Mouse (Mus musculus): Measurements from ENCODE around the gene Rnf6.

The Rnf6 gene

DNA sequence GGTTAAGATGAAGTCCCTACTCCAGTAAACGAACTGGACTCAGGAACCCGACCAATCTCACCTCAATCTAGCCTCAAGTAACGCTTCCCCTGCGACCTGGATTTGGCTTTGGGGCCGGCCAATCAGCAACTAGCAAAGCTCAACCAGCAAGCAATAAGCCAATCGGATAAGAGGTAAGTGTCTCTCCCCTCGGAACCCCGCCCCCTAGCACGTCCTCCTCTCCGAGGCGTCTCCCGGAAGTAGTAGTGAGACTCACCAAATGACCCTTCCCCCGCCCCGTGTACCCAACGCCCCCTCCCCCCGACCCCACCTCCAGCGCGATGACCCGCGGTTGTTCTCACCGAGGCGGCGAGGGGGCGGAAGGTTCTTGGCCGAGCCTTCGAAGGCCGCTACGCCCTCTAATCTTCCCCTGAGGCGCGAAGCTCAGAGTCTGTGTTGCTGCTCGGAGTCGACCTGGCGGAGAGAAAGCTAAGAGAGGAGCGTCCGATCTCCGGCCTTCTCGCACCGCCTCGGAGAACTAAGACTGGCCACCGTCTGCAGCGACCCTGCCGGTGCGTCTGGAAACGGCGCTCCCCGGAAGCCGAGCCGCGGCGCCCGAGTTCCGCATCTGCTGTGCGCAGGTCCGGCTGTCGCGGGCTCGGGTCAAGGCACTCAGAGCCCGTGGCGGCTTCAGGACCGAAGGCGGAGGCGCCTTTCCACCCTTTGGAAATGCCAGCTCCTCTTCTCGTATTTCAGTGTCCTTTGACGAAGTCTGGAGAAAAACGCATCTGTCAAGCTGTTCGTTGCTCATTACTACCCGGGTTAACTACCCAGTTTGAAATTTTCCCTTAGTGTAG, at the start of gene Rnf6:
Gene Rnf6 (minus strand): TSS at position 677 of the 836 bp plus-strand sequence.
- DNase-seq, result peak; percentile 97

DNA sequence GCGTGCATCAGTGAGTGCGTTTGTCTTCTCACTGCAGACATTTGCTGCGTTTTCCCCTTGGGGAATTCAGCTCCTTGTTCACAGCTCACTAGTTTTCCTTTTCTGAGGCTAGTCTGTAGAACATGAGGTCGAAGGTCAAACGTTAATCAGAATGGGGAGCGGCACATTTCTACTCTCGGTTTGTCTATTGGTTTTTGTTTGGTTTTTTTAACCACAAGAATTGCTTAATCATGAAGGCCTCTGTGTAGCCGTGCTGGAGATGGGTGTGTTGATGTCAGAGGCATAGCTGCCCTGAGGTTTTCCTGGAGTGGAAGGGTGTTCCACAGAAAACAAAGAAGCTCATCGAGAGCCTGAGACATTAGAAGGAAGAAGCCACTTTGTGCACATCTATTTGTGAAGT, 49.2 kb upstream of the Rnf6 start:
- peak; percentile 24 for DNase-seq

DNA sequence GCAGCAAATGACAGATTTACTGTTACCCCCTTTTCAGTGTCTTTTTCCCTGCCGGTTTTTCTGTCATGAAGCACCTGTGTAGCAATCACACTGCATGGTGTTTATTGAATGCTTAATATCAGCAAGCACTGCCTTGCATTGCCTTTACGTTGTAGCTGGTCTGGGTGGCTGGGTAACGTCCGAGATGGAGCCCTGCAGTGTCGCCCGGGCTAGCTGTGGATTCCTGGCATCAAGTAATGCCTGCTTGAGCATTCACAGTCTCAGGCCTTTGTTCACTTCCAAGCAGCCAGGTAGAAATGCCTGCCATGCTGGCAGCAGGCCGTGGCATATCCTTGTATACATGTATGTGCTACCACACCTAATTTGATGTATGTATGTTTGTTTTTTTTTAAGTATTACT, 46.4 kb upstream of the Rnf6 start:
- no peak for DNase-seq

DNA sequence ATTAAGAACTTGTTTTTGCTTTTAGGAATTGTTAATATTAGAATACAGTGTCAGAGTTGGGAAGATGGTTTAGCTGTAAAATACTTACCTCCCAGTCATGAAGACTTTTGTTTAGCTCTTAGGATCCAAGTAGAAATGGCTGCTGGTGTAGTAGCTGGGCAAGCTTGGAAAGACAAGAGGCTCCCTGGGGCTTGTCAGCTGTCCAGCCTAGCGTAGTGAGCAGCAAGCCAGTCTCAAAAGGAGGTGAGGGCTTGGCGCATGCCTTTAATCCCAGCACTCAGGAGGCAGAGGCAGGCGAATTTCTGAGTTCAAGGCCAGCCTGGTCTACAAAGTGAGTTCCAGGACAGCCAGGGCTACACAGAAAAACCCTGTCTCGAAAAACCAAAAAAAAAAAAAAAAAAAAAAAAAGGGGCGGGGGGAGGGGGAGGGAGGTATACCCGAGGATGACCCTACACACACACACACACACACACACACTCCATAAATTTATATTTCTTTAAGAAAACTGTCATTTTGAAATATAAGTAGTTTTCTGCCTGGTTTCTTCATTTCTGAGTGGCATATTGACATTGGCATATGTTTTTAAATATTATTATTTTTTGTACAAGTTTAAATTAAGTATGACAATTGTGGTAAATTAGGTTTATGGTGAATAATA, 44.7 kb upstream of the Rnf6 start:
- DNase-seq, result no peak

- DNase-seq, result no peak
These were observed 38.6 kb upstream of the Rnf6 start for GRCm38 (mm10) chr5:146260003-146260402.

DNA sequence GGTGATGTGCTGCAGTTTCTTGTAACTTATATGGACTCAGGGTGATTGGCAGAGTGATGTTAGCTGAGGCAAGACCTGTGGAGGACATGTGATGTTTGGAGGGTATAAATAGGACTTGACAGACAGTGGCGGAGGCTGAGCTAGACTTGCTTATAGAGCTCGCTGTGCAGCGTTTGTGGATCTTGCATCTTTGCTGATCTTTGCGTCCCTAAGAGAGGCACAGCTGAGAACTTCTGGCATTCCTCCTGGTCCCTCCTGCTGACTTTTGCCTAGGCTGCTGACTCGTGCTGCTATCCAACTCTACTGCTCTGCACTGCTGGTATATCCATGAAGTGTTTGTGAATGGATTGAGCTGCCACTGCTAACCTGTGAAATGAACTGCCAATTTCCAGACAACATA, 32.3 kb upstream of the Rnf6 start:
- DNase-seq, result no peak

- no peak for DNase-seq
These were observed 30.5 kb upstream of the Rnf6 start for GRCm38 (mm10) chr5:146251663-146252429.

GRCm38 (mm10) chr5:146250369-146251075, 29.2 kb upstream of the Rnf6 start:
- DNase-seq, result no peak

GRCm38 (mm10) chr5:146248746-146249145, 27.4 kb upstream of the Rnf6 start:
- peak; percentile 39 for DNase-seq

- no peak for DNase-seq
These were observed 26.4 kb upstream of the Rnf6 start for GRCm38 (mm10) chr5:146247709-146248108.

- no peak for DNase-seq
These were observed 25.0 kb upstream of the Rnf6 start for GRCm38 (mm10) chr5:146246386-146246785.

DNA sequence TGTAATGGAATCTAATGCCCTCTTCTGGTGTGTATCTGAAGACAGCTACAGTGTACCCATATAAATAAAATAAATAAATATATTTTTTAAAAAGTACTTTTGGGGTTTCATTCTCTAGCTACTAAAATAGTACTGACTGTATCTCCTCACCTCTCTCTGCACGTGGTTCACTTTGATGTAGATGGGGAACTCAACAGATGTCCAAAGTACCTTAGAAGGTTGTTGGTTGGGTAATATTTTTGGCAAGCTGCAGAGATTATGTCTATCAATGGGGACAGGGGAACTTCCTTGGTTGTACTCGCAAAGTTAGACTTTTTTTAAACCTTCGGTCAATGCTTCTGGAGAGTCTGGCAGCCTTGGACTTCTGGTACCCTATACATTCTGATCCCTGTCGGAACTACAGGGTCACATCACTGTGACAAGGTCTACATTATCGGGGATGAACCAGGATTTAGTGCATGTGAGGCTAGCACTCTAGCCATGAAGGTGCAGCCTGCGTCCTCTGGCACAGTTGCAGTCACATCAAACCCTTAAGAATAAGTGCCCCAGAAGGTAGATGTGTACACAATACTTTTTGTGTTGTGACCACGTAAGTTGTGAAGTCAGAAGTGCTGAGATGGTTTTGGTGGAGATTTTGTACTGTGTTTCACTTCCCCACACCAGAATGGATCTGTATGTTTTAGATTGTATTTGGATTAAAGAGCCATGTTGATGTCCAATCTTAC, 24.5 kb upstream of the Rnf6 start:
- no peak for DNase-seq

DNA sequence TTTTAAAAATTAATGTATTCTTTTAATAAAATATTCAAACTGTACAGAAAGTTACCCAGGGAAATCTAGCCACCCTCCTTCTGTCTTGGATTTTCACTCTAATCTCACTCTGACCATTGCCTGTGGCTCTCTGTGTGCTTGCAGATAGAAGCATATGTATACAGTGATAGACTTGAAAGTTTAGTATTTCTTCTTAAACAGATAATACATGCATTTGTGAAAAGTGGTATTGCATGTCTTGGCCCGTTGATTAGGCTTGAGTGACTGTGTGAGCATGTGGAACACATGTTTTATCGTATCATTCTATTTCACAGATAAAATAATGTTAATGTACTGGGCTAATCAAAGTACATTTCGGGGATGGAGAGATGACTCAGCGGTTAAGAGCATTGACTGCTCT, 23.8 kb upstream of the Rnf6 start:
- no peak for DNase-seq

DNA sequence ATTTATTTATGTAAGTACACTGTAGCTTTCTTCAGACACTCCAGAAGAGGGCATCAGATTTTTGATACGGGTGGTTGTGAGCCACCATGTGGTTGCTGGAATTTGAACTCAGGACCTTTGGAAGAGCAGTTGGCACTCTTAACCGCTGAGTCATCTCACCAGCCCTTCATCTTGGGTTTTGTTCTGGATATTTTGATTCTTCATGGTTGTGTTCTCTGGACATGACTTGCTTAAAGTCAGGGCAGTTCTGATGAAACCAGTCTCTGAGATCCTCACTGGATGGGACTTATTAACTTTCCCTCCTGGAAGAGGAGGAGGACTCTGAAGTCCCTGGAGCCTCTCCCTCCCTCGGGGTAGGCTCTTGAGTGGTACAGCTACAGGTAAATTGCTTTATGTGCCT, 19.8 kb upstream of the Rnf6 start:
- DNase-seq, result peak; percentile 54

GRCm38 (mm10) chr5:146240771-146241170, 19.4 kb upstream of the Rnf6 start:
- no peak for DNase-seq

GRCm38 (mm10) chr5:146238274-146238673, 16.9 kb upstream of the Rnf6 start:
- DNase-seq, result no peak

DNA sequence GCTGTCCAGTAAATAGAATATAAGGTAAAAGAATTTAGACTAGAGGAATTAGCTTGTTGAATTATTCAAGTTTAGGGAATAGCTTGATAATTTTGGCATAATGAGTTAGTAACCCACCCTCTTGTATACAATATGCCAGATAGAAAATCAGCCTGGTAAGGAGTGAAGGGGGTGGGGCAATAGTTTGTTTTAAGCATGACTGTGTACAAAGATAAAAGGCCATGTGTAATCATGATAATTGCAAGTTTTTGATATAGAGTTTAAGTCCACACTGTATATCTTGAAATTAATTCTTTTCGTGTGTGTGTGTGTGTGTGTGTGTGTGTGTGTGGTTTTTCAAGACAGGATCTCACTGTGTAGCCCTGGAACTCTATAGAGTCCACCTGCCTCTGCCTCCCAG, 13.0 kb upstream of the Rnf6 start:
- DNase-seq, result no peak

GRCm38 (mm10) chr5:146232816-146233215, 11.5 kb upstream of the Rnf6 start:
- no peak for DNase-seq

DNA sequence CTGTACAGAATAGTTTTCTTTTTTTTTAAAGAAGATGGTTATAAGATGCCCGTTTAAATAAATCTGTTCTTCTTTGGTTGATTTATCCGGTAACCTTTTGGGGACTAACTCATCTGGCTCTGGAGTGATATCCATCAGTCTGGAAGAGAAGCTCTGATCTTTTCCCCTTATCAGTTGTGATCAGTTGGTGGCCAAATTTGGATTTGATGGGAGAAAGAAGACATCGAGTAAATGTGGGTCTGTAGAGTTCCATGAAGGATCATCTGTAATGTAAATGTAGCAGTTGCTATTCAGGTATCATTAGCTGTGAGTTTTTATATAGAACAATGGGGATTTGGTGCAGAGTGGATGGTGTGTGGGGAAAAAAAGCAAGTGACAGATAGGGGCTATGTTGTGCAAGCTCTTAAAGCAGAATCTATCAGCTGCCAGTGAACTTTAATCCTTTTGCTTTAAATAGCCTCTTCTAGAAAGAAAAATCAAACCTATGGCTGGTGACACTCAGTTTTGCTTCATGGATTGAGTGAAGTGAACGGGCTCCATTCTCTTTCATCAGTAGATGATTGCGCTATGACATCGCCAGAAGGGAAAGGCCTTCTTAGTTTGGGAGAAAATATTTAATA, 10.8 kb upstream of the Rnf6 start:
- no peak for DNase-seq

DNA sequence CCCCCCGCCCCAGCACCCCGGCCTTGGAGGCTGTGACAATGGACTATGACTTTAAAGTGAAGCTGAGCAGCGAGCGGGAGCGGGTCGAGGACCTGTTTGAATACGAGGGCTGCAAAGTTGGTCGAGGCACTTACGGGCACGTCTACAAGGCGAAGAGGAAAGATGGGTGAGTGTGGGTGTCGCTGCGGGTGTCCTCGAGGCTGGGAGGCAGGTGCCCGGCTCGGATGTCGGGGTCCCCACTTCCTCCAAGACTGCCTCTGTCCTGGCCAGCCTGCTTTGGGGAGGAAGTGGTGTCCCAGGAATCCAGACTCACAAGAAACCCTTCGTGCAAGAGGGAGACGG, 10.3 kb upstream of the Rnf6 start:
- DNase-seq, result no peak

DNA sequence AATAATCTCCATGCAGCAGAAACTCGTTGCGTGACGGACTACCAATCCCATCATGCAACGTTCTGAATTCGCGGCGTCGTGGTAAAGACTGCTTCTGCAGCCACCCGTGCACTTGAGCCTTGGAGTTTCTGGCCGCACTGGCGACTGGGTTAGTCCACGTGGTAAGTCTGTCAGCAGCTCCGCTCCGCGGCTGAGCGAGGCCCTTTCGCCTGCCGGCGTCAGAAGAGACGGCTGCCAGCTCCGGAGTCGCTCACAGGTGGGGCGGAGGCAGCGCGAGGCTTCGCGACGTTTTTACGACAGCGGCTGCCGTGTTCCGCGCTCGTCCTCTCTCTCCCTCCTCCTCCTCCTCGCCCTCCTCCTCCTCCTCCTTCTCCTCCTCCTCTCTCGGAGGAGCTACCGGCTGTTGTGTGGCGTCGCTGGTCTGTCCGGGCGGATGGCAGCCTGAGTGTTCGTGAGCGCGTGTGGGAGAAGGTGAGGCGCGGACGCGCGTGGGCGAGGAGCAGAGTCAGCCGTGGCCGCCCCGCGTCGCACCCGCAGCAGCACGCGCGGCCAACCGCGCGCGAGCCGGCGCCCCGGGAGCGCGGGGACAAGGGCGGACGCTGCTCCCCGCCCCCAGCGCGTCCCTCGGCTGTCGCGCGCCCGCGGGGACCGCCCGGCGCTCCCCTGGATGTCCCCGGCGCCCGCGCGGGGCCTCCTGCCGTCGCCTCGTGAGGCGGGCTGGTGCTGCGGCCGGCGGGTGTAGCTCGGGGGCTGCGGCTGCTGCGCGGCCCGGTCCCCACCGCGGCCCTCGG, 9.7 kb upstream of the Rnf6 start, which contains the start of gene Cdk8:
Gene Cdk8 (plus strand): TSS at position 367 of the 791 bp plus-strand sequence.
- DNase-seq, result peak; percentile 94

Data from kidney, adult 11 months (tissue).